Mouse (Mus musculus) limb, embryonic 14.5 days (tissue): ENCODE results near the gene Xrcc6. TPM values are rescaled to one million over a fixed set of nuclear protein-coding genes. Genes with fewer than 3 reads are reported as not detected.

Source experiments
- ATAC-seq: fragments of 200-750 bp; cut with Nextera tagmentation; 2 replicates; pipeline ENCODE4 v1.8.0; 2017; ENCODE audit warnings: low read depth, moderate number of reproducible peaks, moderate TSS enrichment; ENCODE audit not compliant: low FRiP score
- DNase-seq: peaks from one replicate; pipeline ENCODE4 v3.0.0-alpha.2; 2015; ENCODE audit warnings: low spot score
- H3K27ac ChIP-seq: fragments of 300-500 bp; sonication (generic); replicated peaks from 2 replicates; pipeline ENCODE4 v1.5.1; 2014; ENCODE audit warnings: low read depth, mild to moderate bottlenecking, low read length, moderate library complexity, mixed read lengths
- H3K27me3 ChIP-seq: fragments of 300-500 bp; sonication (generic); 2 replicates; pipeline ENCODE4 v1.6.1; 2014; ENCODE audit warnings: low read length, mixed read lengths; ENCODE audit not compliant: control insufficient read depth, insufficient read depth
- H3K36me3 ChIP-seq: fragments of 300-500 bp; sonication (generic); 2 replicates; pipeline ENCODE4 v1.6.1; 2014; ENCODE audit warnings: mild to moderate bottlenecking, low read length, moderate library complexity, mixed read lengths; ENCODE audit not compliant: control insufficient read depth, insufficient read depth
- H3K4me1 ChIP-seq: fragments of 300-500 bp; sonication (generic); 2 replicates; pipeline ENCODE4 v1.6.1; 2014; ENCODE audit warnings: antibody characterized with exemption, low read length, mixed read lengths; ENCODE audit not compliant: control insufficient read depth, insufficient read depth
- H3K4me2 ChIP-seq: fragments of 300-500 bp; sonication (generic); replicated peaks from 2 replicates; pipeline ENCODE4 v1.6.1; 2014; ENCODE audit warnings: low read depth, mild to moderate bottlenecking, low read length, moderate library complexity; ENCODE audit not compliant: severe bottlenecking
- H3K4me3 ChIP-seq: fragments of 300-500 bp; sonication (generic); replicated peaks from 2 replicates; pipeline ENCODE4 v1.5.1; 2014; ENCODE audit warnings: low read length
- H3K9ac ChIP-seq: fragments of 300-500 bp; sonication (generic); 2 replicates; pipeline ENCODE4 v1.6.1; 2014; ENCODE audit warnings: mild to moderate bottlenecking, low read depth, low read length, moderate library complexity; ENCODE audit not compliant: severe bottlenecking
- H3K9me3 ChIP-seq: fragments of 300-500 bp; sonication (generic); 2 replicates; pipeline ENCODE4 v1.6.1; 2016; ENCODE audit warnings: low read length; ENCODE audit not compliant: control insufficient read depth
- POLR2A ChIP-seq: fragments of 200-500 bp; IDR thresholded peaks from 2 replicates; pipeline ENCODE4 v1.8.0; 2012; ENCODE audit warnings: inconsistent platforms, mild to moderate bottlenecking, moderate library complexity, borderline replicate concordance; ENCODE audit not compliant: insufficient read depth, insufficient read length; ENCODE audit errors: extremely low read depth
- WGBS: fragments of 180-500 bp; shearing (Covaris S2); extraction: QIAGEN DNeasy Blood & Tissue Kit; methylation state at CpG from one replicate; pipeline ENCODE4 v1.1.7; 2014; 5-methylcytosine and 5-hydroxymethylcytosine counted together
- polyA plus RNA-seq, 2 experiments: library from polyadenylated mRNA; depleted of rRNA in 1 of 2; stranded (reverse) in 1 of 2; unstranded in 1 of 2; fragments of >200 nt; fragmentation: Nextera tagmentation in 1 of 2; extraction: Ambion mirVana in 1 of 2; gene quantifications; 2 replicates each; pipeline versions ENCODE4 v1.2.1 to v1.2.3; 2012 to 2014

The Xrcc6 gene
- polyA plus RNA-seq, 2 experiments = 37.2 to 71.8 TPM

DNA sequence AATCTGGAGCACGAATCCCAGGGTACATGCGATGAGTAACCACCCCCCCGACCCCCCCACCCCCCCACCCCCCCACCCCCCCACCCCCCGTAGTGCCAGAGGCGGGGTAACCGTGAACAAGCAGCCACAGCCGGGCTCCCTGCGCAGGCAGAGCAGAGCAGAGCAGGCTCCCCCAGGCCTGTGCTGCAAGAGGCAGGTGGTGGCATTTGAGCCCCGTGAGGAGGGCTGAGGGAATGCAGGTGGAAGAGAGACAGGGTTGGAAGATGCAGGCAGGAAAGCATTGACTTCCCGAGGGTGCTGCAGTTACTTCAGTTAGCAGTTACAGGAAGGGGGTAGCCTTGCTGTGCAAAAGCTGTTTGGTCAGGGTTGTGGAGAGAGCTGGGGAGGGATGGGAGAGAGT is 99.6 kb downstream of the Xrcc6 start:
- Histone ChIP-seq H3K27me3 (no peaks in the 10 kb centered on the region), H3K9ac (no peak overlapping the region), H3K36me3 (no peaks in the 10 kb centered on the region), H3K9me3 (no peaks in the 10 kb centered on the region), H3K27ac (no peak overlapping the region), H3K4me1 (no peaks in the 10 kb centered on the region), H3K4me2 (no peak overlapping the region), H3K4me3 (no peak overlapping the region)
- no peak for TF ChIP-seq POLR2A
- DNase-seq (no peak), ATAC-seq (no peak)
- WGBS = 10% methylated on average over 10 of the region's 10 CpGs

Other genes starting within 250 kb of the Xrcc6 start
- gene Zc3h7b, start 242.8 kb upstream of the Xrcc6 start, polyA plus RNA-seq (2012; rRNA removed) = 61.9 and 70.8 TPM in 2 replicates
- 38.5 and 43.2 TPM in 2 replicates for gene Zc3h7b, start 242.8 kb upstream of the Xrcc6 start, polyA plus RNA-seq (2014; fragmentation: Nextera tagmentation; extraction: Ambion mirVana)
- gene Rangap1, start 242.3 kb upstream of the Xrcc6 start, polyA plus RNA-seq (2012; rRNA removed) = 69.7 and 74.3 TPM in 2 replicates
- gene Rangap1, start 242.3 kb upstream of the Xrcc6 start, polyA plus RNA-seq (2014; fragmentation: Nextera tagmentation; extraction: Ambion mirVana) = 83.7 and 86.6 TPM in 2 replicates
- 45.7 and 49.2 TPM in 2 replicates for gene Tef, start 185.4 kb upstream of the Xrcc6 start, polyA plus RNA-seq (2012; rRNA removed)
- 25.5 and 29.3 TPM in 2 replicates for gene Tef, start 185.4 kb upstream of the Xrcc6 start, polyA plus RNA-seq (2014; fragmentation: Nextera tagmentation; extraction: Ambion mirVana)
- 23.7 and 28.1 TPM in 2 replicates for gene Tob2, start 129.0 kb upstream of the Xrcc6 start, polyA plus RNA-seq (2012; rRNA removed)
- gene Tob2, start 129.0 kb upstream of the Xrcc6 start, polyA plus RNA-seq (2014; fragmentation: Nextera tagmentation; extraction: Ambion mirVana) = 23.4 and 24.7 TPM in 2 replicates
- 91.7 and 96.8 TPM in 2 replicates for gene Phf5a, start 115.9 kb upstream of the Xrcc6 start, polyA plus RNA-seq (2012; rRNA removed)
- 159 and 163 TPM in 2 replicates for gene Phf5a, start 115.9 kb upstream of the Xrcc6 start, polyA plus RNA-seq (2014; fragmentation: Nextera tagmentation; extraction: Ambion mirVana)
- gene Aco2, start 115.5 kb upstream of the Xrcc6 start, polyA plus RNA-seq (2012; rRNA removed) = 158 and 183 TPM in 2 replicates
- gene Aco2, start 115.5 kb upstream of the Xrcc6 start, polyA plus RNA-seq (2014; fragmentation: Nextera tagmentation; extraction: Ambion mirVana) = 127 and 134 TPM in 2 replicates
- gene Polr3h, start 61.6 kb upstream of the Xrcc6 start, polyA plus RNA-seq (2012; rRNA removed) = 20.5 and 25.0 TPM in 2 replicates
- gene Polr3h, start 61.6 kb upstream of the Xrcc6 start, polyA plus RNA-seq (2014; fragmentation: Nextera tagmentation; extraction: Ambion mirVana) = 69.1 and 71.6 TPM in 2 replicates
- gene Csdc2, start 51.1 kb upstream of the Xrcc6 start, polyA plus RNA-seq (2012; rRNA removed) = 16.2 and 23.6 TPM in 2 replicates
- gene Csdc2, start 51.1 kb upstream of the Xrcc6 start, polyA plus RNA-seq (2014; fragmentation: Nextera tagmentation; extraction: Ambion mirVana) = 13.5 and 14.3 TPM in 2 replicates
- 40.7 and 41.5 TPM in 2 replicates for gene Pmm1, start 26.9 kb upstream of the Xrcc6 start, polyA plus RNA-seq (2012; rRNA removed)
- gene Pmm1, start 26.9 kb upstream of the Xrcc6 start, polyA plus RNA-seq (2014; fragmentation: Nextera tagmentation; extraction: Ambion mirVana) = 33.3 and 34.8 TPM in 2 replicates
- gene 1700029P11Rik, start 7.3 kb upstream of the Xrcc6 start, polyA plus RNA-seq (2012; rRNA removed) = not detected in 2 replicates
- not detected in 2 replicates for gene 1700029P11Rik, start 7.3 kb upstream of the Xrcc6 start, polyA plus RNA-seq (2014; fragmentation: Nextera tagmentation; extraction: Ambion mirVana)
- 30.5 and 34.8 TPM in 2 replicates for gene Desi1, start 46.0 kb downstream of the Xrcc6 start, polyA plus RNA-seq (2012; rRNA removed)
- gene Desi1, start 46.0 kb downstream of the Xrcc6 start, polyA plus RNA-seq (2014; fragmentation: Nextera tagmentation; extraction: Ambion mirVana) = 26.3 and 29.8 TPM in 2 replicates
- gene Snu13, start 59.8 kb downstream of the Xrcc6 start, polyA plus RNA-seq (2012; rRNA removed) = 155 and 182 TPM in 2 replicates
- gene Snu13, start 59.8 kb downstream of the Xrcc6 start, polyA plus RNA-seq (2014; fragmentation: Nextera tagmentation; extraction: Ambion mirVana) = 268 and 280 TPM in 2 replicates
- gene 4930407I10Rik, start 71.3 kb downstream of the Xrcc6 start, polyA plus RNA-seq (2012; rRNA removed) = 0.01 TPM in 1 of 2 replicates, not detected in the other
- gene 4930407I10Rik, start 71.3 kb downstream of the Xrcc6 start, polyA plus RNA-seq (2014; fragmentation: Nextera tagmentation; extraction: Ambion mirVana) = 0.06 TPM in 1 of 2 replicates, not detected in the other
- 0.14 and 0.16 TPM in 2 replicates for gene Mei1, start 82.2 kb downstream of the Xrcc6 start, polyA plus RNA-seq (2012; rRNA removed)
- gene Mei1, start 82.2 kb downstream of the Xrcc6 start, polyA plus RNA-seq (2014; fragmentation: Nextera tagmentation; extraction: Ambion mirVana) = 0.12 TPM in 1 of 2 replicates, not detected in the other
- 39.6 and 40.7 TPM in 2 replicates for gene Ccdc134, start 140.1 kb downstream of the Xrcc6 start, polyA plus RNA-seq (2012; rRNA removed)
- gene Ccdc134, start 140.1 kb downstream of the Xrcc6 start, polyA plus RNA-seq (2014; fragmentation: Nextera tagmentation; extraction: Ambion mirVana) = 26.4 and 28.3 TPM in 2 replicates
- 131 and 253 TPM in 2 replicates for gene Srebf2, start 159.3 kb downstream of the Xrcc6 start, polyA plus RNA-seq (2012; rRNA removed)
- gene Srebf2, start 159.3 kb downstream of the Xrcc6 start, polyA plus RNA-seq (2014; fragmentation: Nextera tagmentation; extraction: Ambion mirVana) = 122 and 125 TPM in 2 replicates
- gene Shisa8, start 225.0 kb downstream of the Xrcc6 start, polyA plus RNA-seq (2012; rRNA removed) = 1.1 and 1.5 TPM in 2 replicates
- gene Shisa8, start 225.0 kb downstream of the Xrcc6 start, polyA plus RNA-seq (2014; fragmentation: Nextera tagmentation; extraction: Ambion mirVana) = 0.41 and 0.54 TPM in 2 replicates
- gene Tnfrsf13c, start 236.5 kb downstream of the Xrcc6 start, polyA plus RNA-seq (2012; rRNA removed) = 0.29 and 0.46 TPM in 2 replicates
- 0.22 and 0.29 TPM in 2 replicates for gene Tnfrsf13c, start 236.5 kb downstream of the Xrcc6 start, polyA plus RNA-seq (2014; fragmentation: Nextera tagmentation; extraction: Ambion mirVana)